Mouse (Mus musculus) liver, embryonic 14.5 days (tissue): ENCODE data around the gene Tmem51.

Experiments used
- CTCF ChIP-seq: IDR thresholded peaks from 2 replicates; pipeline ENCODE4 v1.5.1; 2016; ENCODE audit warnings: antibody characterized with exemption, low read depth, control low read depth
- EP300 ChIP-seq: IDR thresholded peaks from 2 replicates; pipeline ENCODE4 v1.6.1; 2016; ENCODE audit warnings: antibody characterized with exemption, low read depth

- TF ChIP-seq CTCF = no peak
- TF ChIP-seq EP300 = no peak
Observed at GRCm38 (mm10) chr4:142060455-142061378, 23.4 kb downstream of the Tmem51 start.
